Mouse (Mus musculus): ENCODE measurements around the gene Clint1. TPM values are rescaled to one million over a fixed set of nuclear protein-coding genes. Genes with fewer than 3 reads are reported as not detected.

The Clint1 gene
- total and polyA plus RNA-seq, 2 experiments from 2014 or later = 27.6 to 34.5 TPM

DNA sequence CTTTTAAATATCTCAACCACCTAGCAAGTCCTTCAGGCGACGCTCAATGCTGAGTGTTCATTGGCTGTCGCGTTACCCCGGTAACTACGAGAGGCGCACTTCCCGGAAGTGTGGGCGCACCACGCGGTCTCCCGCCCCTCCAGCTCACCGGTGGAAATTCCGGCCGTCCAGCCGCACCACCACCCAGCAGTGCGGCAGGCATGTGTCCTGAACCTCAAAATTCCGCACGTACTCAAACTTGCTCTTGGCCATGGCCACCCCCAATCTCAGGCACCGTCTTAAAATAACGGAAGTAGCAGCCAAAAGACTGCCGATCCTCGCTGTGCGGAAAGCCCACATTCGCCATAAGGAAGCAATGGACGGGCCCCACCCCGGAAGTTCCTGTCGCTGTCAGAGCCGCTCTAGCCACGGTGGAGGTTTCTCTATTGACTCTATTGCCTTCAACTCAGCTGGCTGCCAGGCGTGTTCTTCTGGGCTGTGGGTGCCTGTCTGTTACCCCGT lies 103.3 kb downstream of the Clint1 start, which contains the start of gene Thg1l:
Gene Thg1l, minus strand, starts transcription at position 368 of the 501 bp plus-strand sequence.
- no peak for TF ChIP-seq CTCF (IDR thresholded peaks at IDR 0.05)
- Histone ChIP-seq H3K4me3 (ENCODE audit: low read depth, low read length) (peak within 1 kb of the TSS; percentile 63), H3K27me3 (ENCODE audit: insufficient read depth, low read length) (no peaks in the 10 kb centered on the region), H3K4me2 (ENCODE audit: low read depth, low read length, poor library complexity, severe bottlenecking) (peak within 1 kb of the TSS; percentile 52), H3K27ac (ENCODE audit: low read depth, low read length) (peak within 1 kb of the TSS; percentile 70), H3K36me3 (ENCODE audit: insufficient read depth, low read length) (peaks cover 13% of the 10 kb centered on the region; the same call in 1 of the 2 replicates), H3K9me3 (ENCODE audit: low read length) (no peaks in the 10 kb centered on the region), H3K4me1 (ENCODE audit: insufficient read depth, low read length) (no peaks in the 10 kb centered on the region), H3K9ac (replicated peaks; ENCODE audit: low read length, poor library complexity, severe bottlenecking) (0 out of 2 replicates have a peak within 1 kb of the TSS, but pooled peaks have one; percentile 42)
- peak; percentile 99 for ATAC-seq (ENCODE audit: low FRiP score)
- peak; percentile 96 for DNase-seq (ENCODE audit: low spot score)
- WGBS = under 1% methylated on average over 32 of the region's 32 CpGs

DNA sequence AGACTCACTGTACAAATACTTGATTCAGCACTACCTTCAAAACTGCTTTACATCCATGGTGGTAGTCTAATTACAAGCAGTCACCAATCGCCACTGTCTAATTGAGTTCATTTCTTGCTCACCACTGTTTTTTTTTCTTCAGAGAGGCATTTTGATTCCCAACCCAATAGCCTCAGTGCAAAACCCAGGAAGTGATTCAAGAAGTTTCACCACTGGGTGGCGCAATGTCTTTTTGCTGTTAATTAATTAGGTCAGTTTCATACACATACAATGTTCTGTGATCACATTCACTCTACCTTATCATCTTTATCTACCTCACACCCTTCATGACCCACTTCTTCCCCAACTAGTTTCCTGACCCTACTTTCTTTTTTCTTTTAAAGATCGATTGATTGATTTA lies 107.7 kb downstream of the Clint1 start:
- peak; percentile 63 for TF ChIP-seq CTCF (IDR thresholded peaks at IDR 0.05)
- Histone ChIP-seq H3K36me3 (ENCODE audit: insufficient read depth, low read length) (no peaks in the 10 kb centered on the region), H3K4me1 (ENCODE audit: insufficient read depth, low read length) (no peaks in the 10 kb centered on the region), H3K4me2 (ENCODE audit: low read depth, low read length, poor library complexity, severe bottlenecking) (no peak overlapping the region), H3K9me3 (ENCODE audit: low read length) (no peaks in the 10 kb centered on the region), H3K9ac (replicated peaks; ENCODE audit: low read length, poor library complexity, severe bottlenecking) (no peak overlapping the region), H3K27ac (ENCODE audit: low read depth, low read length) (no peak overlapping the region), H3K27me3 (ENCODE audit: insufficient read depth, low read length) (no peaks in the 10 kb centered on the region), H3K4me3 (ENCODE audit: low read depth, low read length) (no peak overlapping the region)
- no peak for ATAC-seq (ENCODE audit: low FRiP score)
- peak; percentile 58 for DNase-seq (ENCODE audit: low spot score)
- 81% methylated on average over 3 of the region's 3 CpGs for WGBS

DNA sequence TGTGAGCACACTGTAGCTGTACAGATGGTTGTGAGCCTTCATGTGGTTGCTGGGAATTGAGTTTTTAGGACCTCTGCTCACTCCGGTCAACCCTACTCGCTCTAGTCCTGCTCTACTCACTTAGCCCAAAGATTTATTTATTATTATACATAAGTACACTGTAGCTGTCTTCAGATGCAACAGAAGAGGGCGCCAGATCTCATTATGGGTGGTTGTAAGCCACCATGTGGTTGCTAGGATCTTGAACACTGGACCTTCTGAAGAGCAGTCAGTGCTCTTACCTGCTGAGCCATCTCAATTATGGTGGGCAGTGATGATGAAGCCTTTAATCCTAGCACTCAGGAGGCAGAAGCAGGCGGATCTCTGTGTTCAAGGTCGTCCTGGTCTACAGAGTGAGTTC lies 108.2 kb downstream of the Clint1 start:
- Histone ChIP-seq H3K9ac (replicated peaks; ENCODE audit: low read length, poor library complexity, severe bottlenecking) (no peak overlapping the region), H3K27me3 (ENCODE audit: insufficient read depth, low read length) (no peaks in the 10 kb centered on the region), H3K36me3 (ENCODE audit: insufficient read depth, low read length) (no peaks in the 10 kb centered on the region), H3K9me3 (ENCODE audit: low read length) (no peaks in the 10 kb centered on the region), H3K27ac (ENCODE audit: low read depth, low read length) (no peak overlapping the region), H3K4me3 (ENCODE audit: low read depth, low read length) (no peak overlapping the region), H3K4me2 (ENCODE audit: low read depth, low read length, poor library complexity, severe bottlenecking) (no peak overlapping the region), H3K4me1 (ENCODE audit: insufficient read depth, low read length) (no peaks in the 10 kb centered on the region)
- WGBS = 87% methylated on average over 5 of the region's 5 CpGs
- peak; percentile 6; the same call in 1 of the 2 replicates for TF ChIP-seq CTCF (IDR thresholded peaks at IDR 0.05)
- no peak for DNase-seq (ENCODE audit: low spot score)
- ATAC-seq (ENCODE audit: low FRiP score) = no peak

Small RNAs within 50 kb of the gene (microRNA-seq; reads per million reads assigned to microRNA genes)
- gene Gm22751 (ENCODE audit: borderline number of aligned reads) = not detected

Other genes starting within 250 kb of the Clint1 start
- 89.2 and 106 TPM in 2 replicates for gene Lsm11, start 92.9 kb downstream of the Clint1 start, total RNA-seq (2014; rRNA removed)
- gene Lsm11, start 92.9 kb downstream of the Clint1 start, polyA plus RNA-seq (2015; fragmentation: Nextera tagmentation; extraction: Ambion mirVana) = 31.8 and 32.9 TPM in 2 replicates
- 11.1 TPM in 2 replicates for gene Thg1l, start 103.4 kb downstream of the Clint1 start, total RNA-seq (2014; rRNA removed)
- 8.8 TPM in 2 replicates for gene Thg1l, start 103.4 kb downstream of the Clint1 start, polyA plus RNA-seq (2015; fragmentation: Nextera tagmentation; extraction: Ambion mirVana)
- gene Sox30, start 128.3 kb downstream of the Clint1 start, total RNA-seq (2014; rRNA removed) = 0.16 and 0.47 TPM in 2 replicates
- 0.06 and 0.07 TPM in 2 replicates for gene Sox30, start 128.3 kb downstream of the Clint1 start, polyA plus RNA-seq (2015; fragmentation: Nextera tagmentation; extraction: Ambion mirVana)
- gene Gm12166, start 200.3 kb downstream of the Clint1 start, total RNA-seq (2014; rRNA removed) = 8.7 and 12.1 TPM in 2 replicates
- 8.3 and 8.9 TPM in 2 replicates for gene Gm12166, start 200.3 kb downstream of the Clint1 start, polyA plus RNA-seq (2015; fragmentation: Nextera tagmentation; extraction: Ambion mirVana)
- gene Adam19, start 203.9 kb downstream of the Clint1 start, total RNA-seq (2014; rRNA removed) = 16.8 and 16.9 TPM in 2 replicates
- 3.9 and 6.1 TPM in 2 replicates for gene Adam19, start 203.9 kb downstream of the Clint1 start, polyA plus RNA-seq (2015; fragmentation: Nextera tagmentation; extraction: Ambion mirVana)

Measured in midbrain, postnatal 0 days (tissue).